Mouse (Mus musculus) erythroblast, embryonic 14.5 days (primary cell): ENCODE measurements around the gene Csnk2a2. TPM values are rescaled to one million over a fixed set of nuclear protein-coding genes. Genes with fewer than 3 reads are reported as not detected.

ENCODE experiments used
- H3K27me3 ChIP-seq: 2 replicates; pipeline ENCODE4 v1.6.1; 2012; ENCODE audit warnings: inconsistent platforms; ENCODE audit not compliant: control insufficient read depth
- H3K36me3 ChIP-seq: 2 replicates; pipeline ENCODE4 v1.6.1; 2012; ENCODE audit warnings: mild to moderate bottlenecking, inconsistent platforms; ENCODE audit not compliant: control insufficient read depth
- H3K4me1 ChIP-seq: 2 replicates; pipeline ENCODE4 v1.6.1; 2012; ENCODE audit warnings: inconsistent platforms; ENCODE audit not compliant: control insufficient read depth
- H3K4me3 ChIP-seq: replicated peaks from 2 replicates; pipeline ENCODE3; 2012; ENCODE audit warnings: moderate library complexity, mild to moderate bottlenecking, inconsistent platforms
- H3K9me3 ChIP-seq: 2 replicates; pipeline ENCODE4 v1.6.1; 2012; ENCODE audit warnings: low read length, inconsistent platforms, mixed read lengths; ENCODE audit not compliant: control insufficient read depth
- GATA1 ChIP-seq: IDR thresholded peaks from 2 replicates; pipeline ENCODE4 v1.6.1; 2012; ENCODE audit warnings: low read length, inconsistent platforms, mixed read lengths
- TAL1 ChIP-seq: IDR thresholded peaks from 3 replicates; pipeline ENCODE4 v1.6.1; 2012; ENCODE audit warnings: low read length, inconsistent platforms, mixed read lengths
- polyA plus RNA-seq: library from polyadenylated mRNA; stranded (reverse); fragments of >175 nt; gene quantifications from 2 replicates; pipeline ENCODE4 v1.2.3, GENCODE M21; 2012

Csnk2a2 gene
- polyA plus RNA-seq, 1 experiment, result 0.80 TPM

- H3K36me3 ChIP-seq, result peaks cover 2% of the 10 kb centered on the region
- no peaks in the 10 kb centered on the region for H3K9me3 ChIP-seq
- peak overlapping the region; percentile 93 for H3K4me3 ChIP-seq
- H3K4me1 ChIP-seq, result peaks cover 52% of the 10 kb centered on the region
- TF ChIP-seq TAL1 (no peak), GATA1 (no peak)
- H3K27me3 ChIP-seq, result no peaks in the 10 kb centered on the region
These were observed 56.7 kb downstream of the Csnk2a2 start for GRCm38 (mm10) chr8:95433124-95433523.

GRCm38 (mm10) chr8:95432471-95432870, 57.4 kb downstream of the Csnk2a2 start:
- peaks cover 2% of the 10 kb centered on the region for H3K36me3 ChIP-seq

GRCm38 (mm10) chr8:95429945-95430344, 59.9 kb downstream of the Csnk2a2 start:
- TF ChIP-seq GATA1, result no peak
- TF ChIP-seq TAL1, result no peak
- peaks cover 2% of the 10 kb centered on the region for H3K36me3 ChIP-seq
- no peaks in the 10 kb centered on the region for H3K9me3 ChIP-seq
- no peaks in the 10 kb centered on the region for H3K27me3 ChIP-seq
- H3K4me1 ChIP-seq, result peaks cover 46% of the 10 kb centered on the region
- no peak overlapping the region for H3K4me3 ChIP-seq

More at GRCm38 (mm10) chr8:95432471-95432870, 57.4 kb downstream of the Csnk2a2 start:
- no peaks in the 10 kb centered on the region for H3K9me3 ChIP-seq
- TF ChIP-seq TAL1 (no peak), GATA1 (no peak)
- H3K4me3 ChIP-seq, result no peak overlapping the region
- H3K4me1 ChIP-seq, result peaks cover 54% of the 10 kb centered on the region
- H3K27me3 ChIP-seq, result no peaks in the 10 kb centered on the region

- peaks cover 3% of the 10 kb centered on the region for H3K36me3 ChIP-seq
These were observed 62.0 kb downstream of the Csnk2a2 start for GRCm38 (mm10) chr8:95427594-95428535.

GRCm38 (mm10) chr8:95426781-95427281, 63.0 kb downstream of the Csnk2a2 start:
- Histone ChIP-seq H3K27me3 (no peaks in the 10 kb centered on the region), H3K36me3 (peaks cover 12% of the 10 kb centered on the region), H3K4me3 (no peak overlapping the region), H3K4me1 (peaks cover 24% of the 10 kb centered on the region), H3K9me3 (no peaks in the 10 kb centered on the region)
- TF ChIP-seq GATA1 (no peak), TAL1 (no peak)

More at GRCm38 (mm10) chr8:95427594-95428535, 62.0 kb downstream of the Csnk2a2 start:
- no peaks in the 10 kb centered on the region for H3K9me3 ChIP-seq
- peak overlapping the region; percentile 12 for H3K4me3 ChIP-seq
- peaks cover 31% of the 10 kb centered on the region for H3K4me1 ChIP-seq
- TF ChIP-seq TAL1 (no peak), GATA1 (no peak)
- no peaks in the 10 kb centered on the region for H3K27me3 ChIP-seq

GRCm38 (mm10) chr8:95424682-95425081, 65.2 kb downstream of the Csnk2a2 start:
- Histone ChIP-seq H3K4me1 (peaks cover 20% of the 10 kb centered on the region), H3K9me3 (no peaks in the 10 kb centered on the region), H3K27me3 (no peaks in the 10 kb centered on the region), H3K36me3 (peaks cover 29% of the 10 kb centered on the region), H3K4me3 (no peak overlapping the region)
- no peak for TF ChIP-seq GATA1
- no peak for TF ChIP-seq TAL1

GRCm38 (mm10) chr8:95422193-95422810, 67.5 kb downstream of the Csnk2a2 start:
- TF ChIP-seq GATA1, result no peak
- TF ChIP-seq TAL1, result no peak
- Histone ChIP-seq H3K27me3 (no peaks in the 10 kb centered on the region), H3K9me3 (no peaks in the 10 kb centered on the region), H3K36me3 (peaks cover 34% of the 10 kb centered on the region), H3K4me1 (peaks cover 3% of the 10 kb centered on the region; the same call in 1 of the 2 replicates), H3K4me3 (no peak overlapping the region)

- Histone ChIP-seq H3K36me3 (no peaks in the 10 kb centered on the region; the same call in 1 of the 2 replicates), H3K27me3 (no peaks in the 10 kb centered on the region), H3K4me3 (no peak overlapping the region), H3K4me1 (no peaks in the 10 kb centered on the region), H3K9me3 (no peaks in the 10 kb centered on the region)
- TF ChIP-seq GATA1 (no peak), TAL1 (no peak)
These were observed 78.4 kb downstream of the Csnk2a2 start for GRCm38 (mm10) chr8:95411309-95411972.
